Mouse (Mus musculus): ENCODE results near the gene Cntnap2. TPM values are rescaled to one million over a fixed set of nuclear protein-coding genes. Genes with fewer than 3 reads are reported as not detected.

The Cntnap2 gene
- polyA plus RNA-seq, 2 experiments: 1.5 to 2.5 TPM

DNA sequence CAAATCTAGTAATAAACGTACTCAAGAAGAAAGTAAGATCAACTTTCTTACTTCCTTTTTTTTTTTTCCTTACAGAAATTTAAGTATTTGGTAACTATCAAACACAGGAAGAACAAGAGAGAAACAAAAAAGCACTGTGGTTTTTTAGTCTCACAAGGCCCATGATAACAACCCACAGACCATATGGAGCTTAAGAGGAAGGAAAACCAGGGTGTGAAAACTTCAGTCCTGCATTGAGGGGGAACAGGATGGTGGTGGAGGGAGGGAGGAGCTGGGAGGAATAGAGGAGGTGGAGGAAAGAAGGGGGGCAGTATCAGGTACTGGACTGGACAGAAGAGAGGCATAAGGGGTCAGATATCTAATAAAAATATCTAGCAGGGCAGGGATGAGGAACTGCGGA is 212.4 kb downstream of the Cntnap2 start:
- Histone ChIP-seq H3K4me1 (ENCODE audit: control insufficient read depth, insufficient read depth, low read length) (no peaks in the 10 kb centered on the region), H3K4me3 (replicated peaks; ENCODE audit: low read length) (no peak overlapping the region), H3K36me3 (ENCODE audit: control insufficient read depth, insufficient read depth, low read length) (no peaks in the 10 kb centered on the region), H3K27me3 (ENCODE audit: control insufficient read depth, insufficient read depth, low read length) (no peaks in the 10 kb centered on the region), H3K4me2 (replicated peaks; ENCODE audit: low read depth, low read length, severe bottlenecking) (no peak overlapping the region), H3K27ac (replicated peaks; ENCODE audit: low read depth, low read length) (no peak overlapping the region), H3K9ac (ENCODE audit: low read depth, low read length, severe bottlenecking) (no peak overlapping the region), H3K9me3 (ENCODE audit: control insufficient read depth, low read length) (no peaks in the 10 kb centered on the region)
- TF ChIP-seq POLR2A (IDR thresholded peaks at IDR 0.05; ENCODE audit: borderline replicate concordance, extremely low read depth, insufficient read depth, insufficient read length): no peak
- no peak for DNase-seq (ENCODE audit: low spot score)
- no peak for ATAC-seq (ENCODE audit: low FRiP score, low read depth)
- WGBS: 68% methylated on average over 2 of the region's 2 CpGs

DNA sequence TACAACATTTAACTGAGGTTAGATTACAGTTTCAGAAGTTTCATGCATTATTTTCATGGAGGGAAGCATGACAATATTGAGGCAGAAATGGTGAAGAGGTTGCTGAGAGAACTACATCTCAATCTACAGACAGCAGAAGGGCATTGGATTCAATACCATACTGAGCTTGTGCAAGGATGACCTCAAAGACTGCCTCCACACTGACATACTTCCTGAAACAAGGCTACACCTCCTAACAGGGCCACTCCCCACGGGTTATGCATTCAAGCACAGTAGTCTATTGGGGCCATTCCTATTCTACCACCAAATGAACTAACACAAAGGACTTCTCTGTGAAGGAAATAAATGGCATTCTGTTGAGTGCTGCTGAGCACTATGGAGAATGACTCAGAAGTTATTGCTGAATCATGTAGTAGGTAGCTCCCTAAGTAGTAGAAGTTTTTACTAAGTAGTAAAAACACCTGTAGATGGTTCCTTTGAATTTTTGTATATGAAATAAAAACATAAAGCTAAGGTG is 214.2 kb downstream of the Cntnap2 start:
- no peak overlapping the region for H3K9ac ChIP-seq (ENCODE audit: low read depth, low read length, severe bottlenecking)
- no peak overlapping the region for H3K4me3 ChIP-seq (replicated peaks; ENCODE audit: low read length)
- no peaks in the 10 kb centered on the region for H3K27me3 ChIP-seq (ENCODE audit: control insufficient read depth, insufficient read depth, low read length)
- H3K27ac ChIP-seq (replicated peaks; ENCODE audit: low read depth, low read length): no peak overlapping the region
- H3K4me2 ChIP-seq (replicated peaks; ENCODE audit: low read depth, low read length, severe bottlenecking): no peak overlapping the region
- no peaks in the 10 kb centered on the region for H3K9me3 ChIP-seq (ENCODE audit: control insufficient read depth, low read length)
- DNase-seq (ENCODE audit: low spot score) (no peak), ATAC-seq (ENCODE audit: low FRiP score, low read depth) (no peak)
- TF ChIP-seq POLR2A (IDR thresholded peaks at IDR 0.05; ENCODE audit: borderline replicate concordance, extremely low read depth, insufficient read depth, insufficient read length): no peak
- no peaks in the 10 kb centered on the region for H3K36me3 ChIP-seq (ENCODE audit: control insufficient read depth, insufficient read depth, low read length)
- H3K4me1 ChIP-seq (ENCODE audit: control insufficient read depth, insufficient read depth, low read length): no peaks in the 10 kb centered on the region
- 62% methylated on average over 1 of the region's 1 CpGs for WGBS

DNA sequence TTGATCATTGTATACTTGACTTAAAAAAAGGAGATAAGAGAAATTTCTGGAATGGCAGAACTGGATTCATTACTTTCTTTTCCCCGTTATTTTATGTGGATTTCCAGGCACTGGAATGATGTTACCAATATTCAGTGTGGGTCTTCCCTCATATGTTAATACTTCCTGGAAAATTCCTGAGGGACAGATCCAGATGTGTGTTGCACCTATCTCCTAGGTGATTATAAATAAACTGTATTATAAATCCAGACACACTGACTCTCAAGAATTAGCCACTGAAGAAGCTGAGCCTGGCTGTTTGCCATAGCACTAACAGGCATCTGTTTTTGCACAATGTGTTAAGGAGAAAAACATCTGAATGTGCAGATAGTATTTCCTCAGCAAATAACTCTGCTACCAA is 231.0 kb downstream of the Cntnap2 start:
- no peaks in the 10 kb centered on the region for H3K4me1 ChIP-seq (ENCODE audit: control insufficient read depth, insufficient read depth, low read length)
- DNase-seq (ENCODE audit: low spot score): peak; percentile 65
- peak; percentile 57; the same call in 1 of the 2 replicates for ATAC-seq (ENCODE audit: low FRiP score, low read depth)
- WGBS: 64% methylated on average over 1 of the region's 1 CpGs
- H3K4me3 ChIP-seq (replicated peaks; ENCODE audit: low read length): no peak overlapping the region
- H3K27ac ChIP-seq (replicated peaks; ENCODE audit: low read depth, low read length): no peak overlapping the region
- no peak overlapping the region for H3K9ac ChIP-seq (ENCODE audit: low read depth, low read length, severe bottlenecking)
- no peaks in the 10 kb centered on the region for H3K9me3 ChIP-seq (ENCODE audit: control insufficient read depth, low read length)
- no peaks in the 10 kb centered on the region for H3K36me3 ChIP-seq (ENCODE audit: control insufficient read depth, insufficient read depth, low read length)
- no peak for TF ChIP-seq POLR2A (IDR thresholded peaks at IDR 0.05; ENCODE audit: borderline replicate concordance, extremely low read depth, insufficient read depth, insufficient read length)
- H3K27me3 ChIP-seq (ENCODE audit: control insufficient read depth, insufficient read depth, low read length): no peaks in the 10 kb centered on the region
- no peak overlapping the region for H3K4me2 ChIP-seq (replicated peaks; ENCODE audit: low read depth, low read length, severe bottlenecking)

- no peaks in the 10 kb centered on the region for H3K36me3 ChIP-seq (ENCODE audit: control insufficient read depth, insufficient read depth, low read length)
- H3K4me2 ChIP-seq (replicated peaks; ENCODE audit: low read depth, low read length, severe bottlenecking): no peak overlapping the region
- H3K27ac ChIP-seq (replicated peaks; ENCODE audit: low read depth, low read length): no peak overlapping the region
- ATAC-seq (ENCODE audit: low FRiP score, low read depth) (no peak), DNase-seq (ENCODE audit: low spot score) (no peak)
- no peaks in the 10 kb centered on the region for H3K9me3 ChIP-seq (ENCODE audit: control insufficient read depth, low read length)
- H3K4me3 ChIP-seq (replicated peaks; ENCODE audit: low read length): no peak overlapping the region
- H3K4me1 ChIP-seq (ENCODE audit: control insufficient read depth, insufficient read depth, low read length): no peaks in the 10 kb centered on the region
- TF ChIP-seq POLR2A (IDR thresholded peaks at IDR 0.05; ENCODE audit: borderline replicate concordance, extremely low read depth, insufficient read depth, insufficient read length): no peak
- H3K27me3 ChIP-seq (ENCODE audit: control insufficient read depth, insufficient read depth, low read length): no peaks in the 10 kb centered on the region
- H3K9ac ChIP-seq (ENCODE audit: low read depth, low read length, severe bottlenecking): no peak overlapping the region
- 82% methylated on average over 3 of the region's 3 CpGs for WGBS
Measured at GRCm38 (mm10) chr6:45317455-45317854, 258.3 kb downstream of the Cntnap2 start.

DNA sequence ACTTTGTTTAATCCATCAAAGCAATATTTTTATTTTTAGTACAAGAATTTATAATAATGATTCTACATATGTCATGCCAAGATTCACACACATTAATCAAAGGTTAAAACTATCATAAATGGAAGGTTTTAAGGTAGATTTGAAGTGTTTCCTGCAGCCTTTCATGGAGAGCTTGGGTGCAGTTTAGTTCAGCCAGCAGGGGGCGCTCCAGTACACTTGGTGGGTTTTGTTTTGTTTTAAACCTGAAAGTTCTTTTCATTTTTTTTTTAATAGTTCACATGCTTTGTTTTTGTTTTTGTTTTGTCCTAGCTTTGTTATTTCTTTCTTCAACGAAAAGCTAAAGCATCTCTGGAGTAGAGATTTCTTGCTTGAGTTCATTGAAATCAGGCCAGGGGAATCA is 264.3 kb downstream of the Cntnap2 start:
- DNase-seq (ENCODE audit: low spot score): peak; percentile 16
- Histone ChIP-seq H3K9ac (ENCODE audit: low read depth, low read length, severe bottlenecking) (no peak overlapping the region), H3K4me3 (replicated peaks; ENCODE audit: low read length) (no peak overlapping the region), H3K27ac (replicated peaks; ENCODE audit: low read depth, low read length) (no peak overlapping the region), H3K4me1 (ENCODE audit: control insufficient read depth, insufficient read depth, low read length) (no peaks in the 10 kb centered on the region), H3K9me3 (ENCODE audit: control insufficient read depth, low read length) (no peaks in the 10 kb centered on the region), H3K4me2 (replicated peaks; ENCODE audit: low read depth, low read length, severe bottlenecking) (no peak overlapping the region), H3K36me3 (ENCODE audit: control insufficient read depth, insufficient read depth, low read length) (no peaks in the 10 kb centered on the region), H3K27me3 (ENCODE audit: control insufficient read depth, insufficient read depth, low read length) (no peaks in the 10 kb centered on the region)
- no peak for TF ChIP-seq POLR2A (IDR thresholded peaks at IDR 0.05; ENCODE audit: borderline replicate concordance, extremely low read depth, insufficient read depth, insufficient read length)
- 5% methylated on average over 2 of the region's 2 CpGs for WGBS
- ATAC-seq (ENCODE audit: low FRiP score, low read depth): no peak

All from limb, embryonic 14.5 days (tissue).